Mouse (Mus musculus) liver, embryonic 14.5 days (tissue): ENCODE measurements around the gene Mrps10. TPM values are rescaled to one million over a fixed set of nuclear protein-coding genes. Genes with fewer than 3 reads are reported as not detected.
"Not testable (repeated sequence)": the region's sequence is repeated elsewhere in the genome, so short reads cannot be mapped to it uniquely, and the experiment has no call there.

Experiments
- ATAC-seq: fragments of 200-750 bp; cut with Nextera tagmentation; 2 replicates; pipeline ENCODE4 v1.8.0; 2017; ENCODE audit warnings: moderate number of reproducible peaks, mild to moderate bottlenecking, moderate library complexity; ENCODE audit not compliant: insufficient read depth
- DNase-seq, 3 experiments: peaks; one replicate each; pipeline ENCODE4 v3.0.0-alpha.2; 2012 to 2013; ENCODE audit warnings: low read depth in 3 of 3, low spot score in 3 of 3
- H3K27ac ChIP-seq: fragments of 300-500 bp; sonication (generic); 2 replicates; pipeline ENCODE4 v1.5.1; 2014; ENCODE audit warnings: moderate library complexity, mild to moderate bottlenecking, control low read depth, inconsistent platforms
- H3K27me3 ChIP-seq: fragments of 300-500 bp; sonication (generic); 2 replicates; pipeline ENCODE4 v1.6.1; 2014; ENCODE audit warnings: mild to moderate bottlenecking, low read length, moderate library complexity; ENCODE audit not compliant: control insufficient read depth, insufficient read depth
- H3K36me3 ChIP-seq: fragments of 300-500 bp; sonication (generic); replicated peaks from 2 replicates; pipeline ENCODE4 v1.6.1; 2014; ENCODE audit warnings: low read depth; ENCODE audit not compliant: control insufficient read depth, insufficient read depth
- H3K4me1 ChIP-seq, 2 experiments: fragments of 200-500 bp in 1 of 2; fragments of 300-500 bp in 1 of 2; sonication (generic) in 1 of 2; replicated peaks; 2 replicates each; pipeline ENCODE4 v1.6.1; 2012 to 2014; ENCODE audit warnings: antibody characterized with exemption in 1 of 2, inconsistent platforms in 1 of 2, low read length in 1 of 2; ENCODE audit not compliant: control insufficient read depth in 2 of 2, insufficient read depth in 2 of 2
- H3K4me2 ChIP-seq: fragments of 300-500 bp; sonication (generic); 2 replicates; pipeline ENCODE4 v1.6.1; 2014; ENCODE audit warnings: low read depth, mild to moderate bottlenecking, control low read depth, moderate library complexity
- H3K4me3 ChIP-seq, 2 experiments: fragments of 200-500 bp in 1 of 2; fragments of 300-500 bp in 1 of 2; sonication (generic) in 1 of 2; 2 replicates each; pipeline ENCODE4 v1.5.1; 2012 to 2014; ENCODE audit warnings: low read depth in 2 of 2, low read length in 2 of 2, mild to moderate bottlenecking in 2 of 2, control low read depth in 1 of 2, inconsistent platforms in 1 of 2, moderate library complexity in 1 of 2; ENCODE audit not compliant: insufficient read depth in 1 of 2
- H3K9ac ChIP-seq: fragments of 300-500 bp; sonication (generic); replicated peaks from 2 replicates; pipeline ENCODE4 v1.6.1; 2014; ENCODE audit warnings: mild to moderate bottlenecking, control low read depth, moderate library complexity
- H3K9me3 ChIP-seq: fragments of 300-500 bp; sonication (generic); 2 replicates; pipeline ENCODE4 v1.6.1; 2016; ENCODE audit warnings: low read length, mixed read lengths; ENCODE audit not compliant: control insufficient read depth
- CTCF ChIP-seq: IDR thresholded peaks from 2 replicates; pipeline ENCODE4 v1.5.1; 2016; ENCODE audit warnings: antibody characterized with exemption, low read depth, control low read depth
- EP300 ChIP-seq: IDR thresholded peaks from 2 replicates; pipeline ENCODE4 v1.6.1; 2016; ENCODE audit warnings: antibody characterized with exemption, low read depth
- WGBS: fragments of 180-500 bp; shearing (Covaris S2); extraction: QIAGEN DNeasy Blood & Tissue Kit; methylation state at CpG from one replicate; pipeline ENCODE4 v1.1.7; 2014; ENCODE audit not compliant: insufficient replicate concordance; 5-methylcytosine and 5-hydroxymethylcytosine counted together
- polyA plus RNA-seq, 2 experiments: library from polyadenylated mRNA; depleted of rRNA in 1 of 2; stranded (reverse) in 1 of 2; unstranded in 1 of 2; fragments of >200 nt; fragmentation: Nextera tagmentation in 1 of 2; extraction: Ambion mirVana in 1 of 2; gene quantifications; 2 replicates each; pipeline versions ENCODE4 v1.2.1 to v1.2.3; 2012 to 2014

Gene Mrps10
- polyA plus RNA-seq, 2 experiments = 20.7 to 47.5 TPM

DNA sequence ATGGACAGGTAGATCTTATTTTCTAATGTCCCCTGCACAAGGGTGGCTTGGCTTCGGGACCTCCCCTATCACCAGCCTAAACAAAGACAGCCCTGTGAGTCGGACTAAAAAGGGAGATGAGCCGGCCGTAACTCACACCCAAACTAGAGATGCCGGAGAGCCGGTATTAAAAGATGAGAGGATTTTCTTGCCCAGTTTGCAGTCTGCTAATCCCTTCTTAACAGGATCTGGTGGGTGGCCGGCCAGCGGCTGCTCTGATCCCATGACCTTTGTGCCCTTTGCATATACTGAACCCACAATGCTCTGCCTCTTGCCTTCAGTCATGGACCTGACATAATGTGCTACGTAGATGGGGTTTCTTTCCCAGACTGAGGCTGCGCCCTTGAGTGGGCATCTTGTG lies 31.8 kb downstream of the Mrps10 start, which contains the start of gene Guca1a:
Gene Guca1a (minus strand): TSS at position 134 of the 400 bp plus-strand sequence.
- no peak within 1 kb of the TSS for H3K27ac ChIP-seq
- TF ChIP-seq CTCF = no peak
- TF ChIP-seq EP300 = no peak
- no peak within 1 kb of the TSS for H3K4me3 ChIP-seq
- ATAC-seq (no peak), DNase-seq (no peak)
- WGBS = 57% methylated on average over 10 of the region's 10 CpGs
- no peak within 1 kb of the TSS for H3K4me2 ChIP-seq
- H3K9ac ChIP-seq = no peak within 1 kb of the TSS
- no peaks in the 10 kb centered on the region for H3K36me3 ChIP-seq
- no peaks in the 10 kb centered on the region for H3K9me3 ChIP-seq
- H3K4me1 ChIP-seq = 0 out of 4 replicates have a peak, but pooled peaks cover 0 to 3% of the 10 kb centered on the region in 2 experiments
- H3K27me3 ChIP-seq = no peaks in the 10 kb centered on the region

DNA sequence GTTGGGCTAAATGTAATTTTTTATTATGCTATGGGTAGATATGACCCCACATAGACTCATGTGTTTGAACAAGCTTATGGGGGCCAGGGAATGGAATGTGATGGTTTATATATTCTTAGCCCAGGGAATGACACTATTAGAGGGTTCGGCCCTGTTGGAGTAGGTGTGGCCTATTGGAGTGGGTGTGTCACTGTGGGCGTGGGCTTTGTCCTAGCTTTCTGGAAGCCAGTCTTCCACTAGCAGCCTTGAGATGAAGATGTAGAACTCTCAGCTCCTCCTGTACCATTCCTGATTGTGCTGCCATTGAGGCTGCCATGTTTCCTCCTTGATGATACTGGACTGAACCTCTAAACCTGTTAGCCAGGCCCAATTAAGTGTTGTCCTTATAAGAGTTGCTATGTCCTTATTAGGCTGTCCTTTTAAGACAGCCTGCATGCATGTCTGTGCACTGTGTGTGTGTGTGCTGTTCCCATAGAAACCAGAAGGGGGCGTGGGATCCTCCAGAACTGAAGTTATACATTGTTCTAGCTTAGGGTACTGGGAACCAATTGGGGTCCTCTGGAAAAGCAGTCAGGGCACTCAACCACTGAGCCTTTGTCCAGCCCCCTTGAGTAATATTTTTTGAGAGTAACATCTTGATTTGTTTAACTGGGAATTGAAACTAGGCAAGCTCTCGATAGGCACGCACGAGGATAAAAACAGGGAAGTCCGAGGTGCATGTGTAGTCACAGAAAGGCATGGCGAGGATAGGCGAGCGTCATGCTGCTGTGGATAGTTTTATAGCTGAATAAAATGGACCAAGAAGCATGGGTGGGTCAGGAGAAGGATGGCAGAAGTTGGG lies 39.2 kb downstream of the Mrps10 start:
- ATAC-seq = no peak
- H3K4me3 ChIP-seq = no peak overlapping the region
- no peak for TF ChIP-seq EP300
- peak; percentile 9; the same call in 1 of the 2 replicates for TF ChIP-seq CTCF
- no peaks in the 10 kb centered on the region for H3K36me3 ChIP-seq
- no peak overlapping the region for H3K4me2 ChIP-seq
- no peak overlapping the region for H3K9ac ChIP-seq
- peaks cover 24% of the 10 kb centered on the region for H3K27me3 ChIP-seq
- H3K4me1 ChIP-seq = no peaks in the 10 kb centered on the region
- H3K9me3 ChIP-seq = no peaks in the 10 kb centered on the region
- WGBS = 38% methylated on average over 10 of the region's 10 CpGs
- DNase-seq = no peak
- H3K27ac ChIP-seq = no peak overlapping the region

DNA sequence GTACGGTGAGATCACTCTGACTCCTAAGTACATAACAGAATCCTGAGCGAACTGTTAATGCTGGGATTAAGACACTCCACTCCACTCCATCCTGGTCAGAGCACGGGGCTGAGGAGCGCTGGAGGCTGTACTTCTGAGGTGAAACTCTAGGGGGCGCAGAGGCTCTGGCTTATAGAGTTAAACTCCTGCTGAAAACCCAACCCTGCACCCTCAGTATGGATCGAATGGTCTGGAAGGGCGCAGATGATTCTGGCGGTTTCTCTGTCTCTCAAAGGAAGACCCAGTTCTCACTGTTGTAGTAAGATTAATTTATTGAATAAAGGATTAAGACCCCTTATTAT lies 39.8 kb downstream of the Mrps10 start:
- Histone ChIP-seq H3K4me1 (no peaks in the 10 kb centered on the region), H3K36me3 (no peaks in the 10 kb centered on the region), H3K27ac (no peak overlapping the region), H3K4me3 (no peak overlapping the region), H3K4me2 (no peak overlapping the region), H3K27me3 (peaks cover 24% of the 10 kb centered on the region), H3K9ac (no peak overlapping the region), H3K9me3 (no peaks in the 10 kb centered on the region)
- DNase-seq (peak; percentile 12 to 37 (median 20)), ATAC-seq (no peak)
- TF ChIP-seq CTCF (peak; percentile 84), EP300 (no peak)
- 16% methylated on average over 8 of the region's 8 CpGs for WGBS

DNA sequence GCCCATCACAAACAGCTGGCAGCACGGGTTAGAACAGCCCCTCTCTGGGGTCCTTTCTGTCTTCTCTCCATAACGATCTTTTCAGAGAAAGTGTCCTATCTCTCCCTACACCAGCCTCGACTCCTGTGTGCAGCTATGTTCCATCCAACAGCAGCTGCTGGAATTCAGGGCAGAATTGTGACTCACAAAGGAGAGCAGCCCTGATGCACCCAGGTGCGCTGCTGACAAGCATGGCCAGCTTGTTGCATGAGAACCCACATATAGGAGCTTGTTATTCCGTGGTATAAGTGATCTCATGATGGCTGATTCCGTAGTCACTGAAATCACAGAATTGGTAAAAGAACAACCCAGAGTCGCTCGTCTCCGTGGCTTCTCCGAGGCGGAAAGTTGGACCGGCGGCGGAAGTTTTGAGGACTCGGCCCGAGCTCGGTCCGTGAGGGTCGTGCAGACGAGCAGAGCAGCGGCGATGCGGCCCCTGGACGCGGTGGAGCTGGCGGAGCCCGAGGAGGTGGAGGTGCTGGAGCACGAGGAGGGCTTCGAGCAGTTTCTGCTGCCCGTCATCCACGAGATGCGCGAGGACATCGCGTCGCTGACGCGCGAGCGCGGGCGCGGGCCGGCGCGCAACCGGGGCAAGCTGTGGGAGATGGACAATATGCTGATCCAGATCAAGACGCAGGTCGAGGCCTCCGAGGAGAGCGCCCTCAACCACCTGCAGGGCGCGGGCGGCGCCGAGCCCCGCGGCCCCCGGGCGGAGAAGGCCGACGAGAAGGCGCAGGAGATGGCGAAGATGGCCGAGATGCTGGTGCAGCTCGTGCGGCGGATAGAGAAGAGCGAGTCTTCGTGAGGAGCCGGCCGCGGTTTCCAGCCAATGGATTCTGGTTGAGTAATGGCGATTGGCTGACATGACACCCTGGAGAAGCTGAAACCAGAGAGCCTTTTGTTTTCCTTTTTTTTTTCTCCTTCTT lies 41.5 kb downstream of the Mrps10 start:
- not testable (repeated sequence) for H3K9ac ChIP-seq, ATAC-seq, H3K4me3 ChIP-seq, DNase-seq, H3K36me3 ChIP-seq, H3K27ac ChIP-seq, H3K9me3 ChIP-seq, H3K4me1 ChIP-seq
- Histone ChIP-seq H3K27me3 (peaks cover 24% of the 10 kb centered on the region), H3K4me2 (peak overlapping the region; percentile 6; the same call in 1 of the 2 replicates)
- WGBS = 3% methylated on average over 74 of the region's 74 CpGs

- H3K36me3 ChIP-seq = no peaks in the 10 kb centered on the region
- no peak overlapping the region for H3K9ac ChIP-seq
- 57% methylated on average over 2 of the region's 2 CpGs for WGBS
Observed at GRCm38 (mm10) chr17:47420195-47420594, 51.5 kb downstream of the Mrps10 start.

More at GRCm38 (mm10) chr17:47420195-47420594, 51.5 kb downstream of the Mrps10 start:
- H3K27me3 ChIP-seq = no peaks in the 10 kb centered on the region
- TF ChIP-seq CTCF = no peak
- TF ChIP-seq EP300 = no peak
- no peak overlapping the region for H3K4me3 ChIP-seq
- no peak overlapping the region for H3K4me2 ChIP-seq
- ATAC-seq = no peak
- H3K27ac ChIP-seq = no peak overlapping the region
- no peaks in the 10 kb centered on the region for H3K4me1 ChIP-seq
- no peak for DNase-seq
- no peaks in the 10 kb centered on the region for H3K9me3 ChIP-seq
